Mouse (Mus musculus) CD8-positive naive resting alpha-beta T cell, adult 2 months (primary cell): ENCODE results near the gene Pde1c.
"Not testable (repeated sequence)": the region's sequence is repeated elsewhere in the genome, so short reads cannot be mapped to it uniquely, and the experiment has no call there.

Experiments used
- DNase-seq, 2 experiments: peaks; one replicate each; pipeline ENCODE4 v3.0.0; 2022; ENCODE audit warnings: low read depth in 2 of 2, low spot score in 2 of 2

Gene Pde1c

DNA sequence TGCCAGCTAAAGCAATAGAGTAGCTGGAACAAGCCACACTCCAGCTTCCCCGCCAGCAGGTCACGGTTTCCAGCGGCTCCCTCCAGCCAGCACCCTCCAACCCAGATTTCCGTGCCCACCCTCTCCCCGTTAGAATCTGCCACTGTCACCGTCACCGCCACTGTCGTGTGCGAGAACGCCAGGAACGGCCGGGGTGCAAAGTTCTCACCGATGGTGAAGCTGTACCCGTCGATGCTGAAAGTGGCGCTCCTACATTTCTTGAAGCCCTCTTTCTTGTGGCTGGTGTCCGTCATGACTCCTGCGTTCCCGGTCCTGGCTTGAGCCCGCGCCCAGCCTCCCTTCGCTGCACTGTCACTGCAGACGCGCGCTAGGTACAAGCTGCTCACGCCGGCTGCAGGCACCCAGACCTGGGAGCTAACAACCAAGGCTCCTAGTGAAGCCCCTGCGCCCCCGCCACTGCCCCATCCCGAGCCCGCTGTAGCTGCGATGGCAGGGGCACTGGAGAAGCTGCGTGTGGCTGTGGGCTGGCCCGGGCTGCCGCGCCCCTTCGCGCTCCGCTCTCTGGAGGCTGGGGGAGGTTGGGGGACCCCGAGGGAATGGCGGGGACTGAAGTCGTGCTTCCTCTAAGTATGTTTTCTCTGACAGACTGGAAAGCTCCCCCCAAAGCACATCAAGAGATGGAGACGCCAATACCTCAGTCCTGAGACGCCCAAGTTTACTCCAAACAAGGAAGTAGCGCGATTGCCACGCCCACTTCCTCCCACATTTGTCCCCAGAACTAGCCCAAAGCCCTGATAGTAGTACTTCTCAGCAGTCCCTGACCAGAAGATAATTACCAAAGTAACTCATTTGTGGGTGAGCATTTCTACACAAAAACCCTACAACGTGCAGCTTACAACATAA, at the start of gene Pde1c:
Pde1c (minus strand) TSS at position 634 of the 903 bp plus-strand sequence.
- DNase-seq = no peak

DNA sequence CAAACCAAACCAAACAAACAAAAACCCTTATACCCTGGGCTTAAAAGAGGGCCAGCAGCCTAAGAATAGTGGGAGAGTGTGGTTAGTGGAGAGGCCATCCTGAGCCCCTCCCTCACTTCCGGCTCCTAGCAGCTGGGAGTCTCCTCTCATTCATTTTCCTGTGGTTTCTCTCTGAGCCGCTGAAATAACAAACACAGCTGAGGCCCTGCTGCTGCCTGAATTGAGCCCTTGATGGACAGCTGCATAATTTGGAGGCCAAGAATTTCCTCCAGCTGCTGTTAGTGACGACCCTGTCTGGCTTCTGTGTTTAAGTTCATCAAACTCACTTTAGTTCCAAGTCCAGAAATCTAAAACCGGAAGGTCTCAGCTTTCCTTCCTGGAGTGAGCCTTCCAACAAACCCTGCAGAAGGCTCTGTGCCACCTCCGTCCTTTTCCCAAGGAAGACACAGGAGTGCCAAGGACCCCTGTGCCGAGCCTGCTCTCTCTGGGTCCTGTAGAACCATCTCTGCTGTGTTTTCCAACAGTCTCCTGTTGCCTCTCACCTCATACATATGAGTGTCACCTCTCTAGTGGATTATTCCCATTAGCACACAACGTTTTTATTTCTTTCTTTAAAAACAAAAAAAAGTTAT, 48.2 kb upstream of the Pde1c start:
- DNase-seq = no peak

DNA sequence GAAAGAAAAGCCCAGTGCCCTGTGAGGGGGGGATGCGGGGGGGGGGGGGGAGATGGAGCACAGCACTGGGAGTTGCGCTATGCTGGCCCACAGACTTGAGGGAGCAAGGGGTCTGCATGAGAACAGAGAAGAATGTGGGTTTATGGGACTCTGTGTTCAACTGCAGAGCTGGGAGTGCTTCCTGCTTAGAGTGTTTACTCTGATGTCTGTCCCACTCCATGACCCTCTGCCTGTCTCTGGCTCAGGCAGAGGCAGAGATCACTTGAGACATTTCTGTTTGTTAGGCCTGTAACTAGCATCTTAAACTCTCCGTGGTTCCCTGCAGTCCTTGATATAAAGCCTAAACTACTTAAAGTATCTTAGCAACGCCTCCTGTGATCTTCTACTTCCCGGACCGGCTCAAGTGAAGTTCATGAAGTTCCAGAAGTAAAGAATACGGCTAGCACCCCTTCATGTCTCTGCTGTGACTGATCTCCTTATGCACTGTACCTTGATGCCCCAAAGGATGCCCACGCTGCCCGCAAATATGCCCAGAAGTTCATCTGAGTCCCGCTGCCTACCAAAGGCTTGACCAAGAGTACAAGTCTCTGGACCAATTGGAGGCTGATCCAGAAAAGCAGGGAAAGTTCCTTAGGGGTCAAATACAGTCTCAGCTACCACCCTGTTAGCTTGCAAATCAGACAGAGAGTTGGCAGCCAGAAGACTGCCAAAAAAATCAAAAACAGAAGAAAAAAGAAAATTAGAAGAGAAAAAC, 47.5 kb upstream of the Pde1c start:
- DNase-seq = no peak

DNA sequence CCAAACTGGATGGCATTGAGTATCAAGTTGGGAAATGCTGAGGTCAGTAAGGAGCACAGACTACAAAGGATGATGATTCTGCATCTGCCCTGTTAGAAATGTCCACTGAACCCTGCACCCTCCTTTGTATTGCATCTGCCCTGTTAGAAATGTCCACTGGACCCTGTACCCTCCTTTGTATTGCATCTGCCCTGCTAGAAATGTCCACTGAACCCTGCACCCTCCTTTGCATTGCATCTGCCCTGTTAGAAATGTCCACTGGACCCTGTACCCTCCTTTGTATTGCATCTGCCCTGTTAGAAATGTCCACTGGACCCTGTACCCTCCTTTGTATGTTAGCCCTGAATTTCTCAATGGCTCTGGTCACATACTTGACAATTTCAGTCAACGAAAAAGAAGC, 40.6 kb upstream of the Pde1c start:
- DNase-seq = not testable (repeated sequence)

DNA sequence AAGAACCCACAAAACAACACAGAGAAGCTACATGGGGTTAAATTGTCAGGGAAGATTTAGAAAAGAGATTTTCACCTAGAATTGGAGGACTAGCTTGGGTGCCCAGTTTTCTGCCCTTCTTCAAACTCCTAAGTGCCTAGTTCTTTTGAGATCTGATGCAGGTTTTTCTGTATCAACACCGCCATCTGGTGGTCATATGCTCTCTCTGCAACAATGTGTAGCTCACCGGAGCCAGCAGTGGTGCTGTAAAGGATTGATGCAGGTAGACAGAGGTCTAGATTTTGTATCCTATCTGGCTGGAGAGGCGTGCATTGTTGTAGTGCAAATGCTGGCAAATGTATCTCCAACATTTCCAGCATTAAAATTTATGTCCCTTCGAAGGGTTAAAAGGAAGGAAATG, 39.4 kb upstream of the Pde1c start:
- peak; percentile 27 to 42 for DNase-seq

DNA sequence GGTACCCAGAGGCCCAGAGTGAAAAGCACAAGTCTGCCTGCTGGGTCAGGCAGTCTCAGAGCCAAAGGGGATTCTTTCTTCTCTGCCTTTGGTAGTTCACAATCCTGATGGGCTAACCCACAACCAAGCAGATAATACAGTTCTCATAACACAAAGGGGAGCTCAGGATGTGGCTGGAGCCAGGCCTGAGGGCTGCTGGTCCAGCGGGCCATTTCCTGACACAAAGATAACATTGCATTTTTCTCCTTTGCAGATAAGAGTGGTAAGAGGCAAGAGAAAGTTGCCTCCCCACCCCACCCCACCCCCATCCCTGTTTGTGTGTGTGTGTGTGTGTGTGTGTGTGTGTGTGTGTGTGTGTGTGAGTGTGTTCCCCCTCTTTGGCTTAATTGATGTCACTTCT, 10.7 kb upstream of the Pde1c start:
- DNase-seq = no peak

DNA sequence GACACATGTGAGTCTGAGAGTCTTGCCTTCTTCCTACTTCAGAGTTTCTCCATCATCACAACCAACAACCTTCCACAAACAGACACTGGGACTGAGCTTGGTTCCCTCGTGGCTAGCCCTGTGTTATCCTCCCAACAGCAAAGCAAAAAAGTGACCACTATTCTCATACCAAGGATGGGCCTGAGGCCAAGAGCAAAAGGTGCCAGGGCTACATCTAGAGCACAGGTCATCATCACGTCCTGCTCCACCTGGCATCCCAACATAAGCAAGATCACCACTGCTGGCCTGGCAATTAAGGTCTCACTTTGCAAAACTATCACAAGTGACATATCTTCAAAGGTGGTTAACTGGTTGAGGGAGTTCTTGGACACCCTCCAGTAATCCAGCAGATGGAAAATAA, 8.0 kb downstream of the Pde1c start:
- DNase-seq = no peak

DNA sequence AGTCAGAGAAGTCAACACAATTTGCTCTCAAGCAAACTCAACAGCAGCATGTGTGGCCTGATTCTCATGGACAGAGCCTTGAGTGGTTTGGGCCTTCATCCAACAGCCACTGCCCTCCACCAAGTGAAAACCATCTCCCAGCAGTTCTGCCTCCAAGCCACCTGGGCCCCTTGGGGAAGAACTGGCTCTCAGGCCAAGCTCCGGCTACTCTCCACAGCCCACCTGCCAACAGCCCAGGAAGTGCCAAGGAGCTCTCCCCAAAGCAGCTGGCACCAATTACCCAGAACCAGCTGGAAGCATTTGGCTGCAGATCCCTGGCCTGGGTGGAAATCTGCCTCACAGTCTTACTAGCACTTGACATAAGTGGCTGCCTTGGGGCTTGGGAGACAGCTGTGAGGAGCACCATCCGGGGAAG, 8.4 kb downstream of the Pde1c start:
- no peak for DNase-seq

DNA sequence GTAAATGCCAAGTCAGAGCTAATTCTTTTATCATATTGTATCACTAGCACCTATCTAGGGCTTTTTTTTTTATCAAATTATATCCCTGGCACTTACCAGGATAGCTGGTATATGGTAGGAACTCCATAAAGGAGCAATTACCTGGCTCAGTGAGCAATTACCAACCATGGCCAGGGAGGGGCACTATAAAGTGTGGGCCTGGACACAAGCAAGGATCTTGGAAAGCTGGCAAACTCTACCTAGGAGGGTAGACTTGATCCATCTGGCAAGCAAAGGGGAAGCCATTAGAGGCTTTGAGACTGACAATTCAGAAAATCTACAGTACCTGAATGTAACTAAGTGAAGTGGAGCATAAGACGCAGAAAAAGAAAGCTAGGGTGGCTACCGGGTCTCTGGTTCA, 10.2 kb downstream of the Pde1c start:
- no peak for DNase-seq

DNA sequence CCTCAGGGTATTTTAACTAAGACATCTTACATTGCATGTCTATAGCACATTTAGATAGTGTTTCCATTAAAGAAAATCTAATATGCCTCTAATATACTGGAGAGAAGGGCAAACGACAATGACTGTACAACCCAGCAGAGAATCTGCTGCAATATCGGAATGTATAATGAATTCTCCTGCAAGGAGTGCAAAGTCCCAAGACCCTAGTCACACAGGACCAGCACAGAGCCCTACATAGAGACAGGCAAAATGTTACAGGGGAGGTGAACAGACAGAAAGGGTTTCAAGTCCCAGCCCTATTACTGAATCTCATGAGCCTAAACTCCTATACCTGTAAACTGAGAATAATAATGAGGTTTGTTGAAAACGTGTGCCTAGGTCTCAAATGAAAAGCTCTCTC, 13.1 kb downstream of the Pde1c start:
- no peak for DNase-seq

DNA sequence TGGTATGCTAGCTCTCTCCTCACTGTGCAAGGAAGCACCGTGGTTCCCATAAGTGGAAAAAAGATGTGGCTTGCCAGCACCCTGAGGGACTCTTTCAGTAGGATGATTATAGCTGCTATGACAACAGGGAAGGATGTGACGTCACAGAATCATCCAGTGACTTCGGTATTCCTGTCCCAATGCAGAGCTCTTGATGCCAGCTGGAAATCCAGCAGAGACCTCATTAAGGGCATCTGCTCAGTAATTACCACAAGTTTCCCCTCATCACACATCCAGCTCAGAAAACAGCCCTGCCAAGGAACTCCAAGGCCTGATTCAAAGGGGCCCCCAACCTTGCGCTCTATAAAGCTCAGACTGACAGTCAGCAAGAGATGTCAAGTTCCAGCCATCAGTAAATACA, 13.5 kb downstream of the Pde1c start:
- DNase-seq = no peak

DNA sequence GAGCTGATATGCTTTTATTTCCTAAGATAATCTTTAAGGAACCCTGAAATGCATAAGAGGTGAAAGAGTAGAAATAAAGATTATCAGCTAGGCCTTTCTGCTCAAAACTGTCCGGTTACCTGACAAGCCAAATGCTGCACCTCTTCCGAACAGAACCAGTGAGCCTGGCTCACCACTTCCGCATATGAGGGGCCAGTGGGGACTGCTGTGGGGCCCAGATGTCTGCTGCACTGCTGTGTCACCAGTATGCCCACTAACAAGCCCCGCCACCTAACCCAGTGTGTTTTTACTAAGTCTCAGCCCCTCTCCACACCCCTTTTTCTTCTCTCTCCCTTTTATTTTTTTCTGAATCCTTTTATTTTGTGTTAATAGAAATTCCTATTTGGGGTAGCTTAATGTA, 17.9 kb downstream of the Pde1c start:
- DNase-seq = no peak

DNA sequence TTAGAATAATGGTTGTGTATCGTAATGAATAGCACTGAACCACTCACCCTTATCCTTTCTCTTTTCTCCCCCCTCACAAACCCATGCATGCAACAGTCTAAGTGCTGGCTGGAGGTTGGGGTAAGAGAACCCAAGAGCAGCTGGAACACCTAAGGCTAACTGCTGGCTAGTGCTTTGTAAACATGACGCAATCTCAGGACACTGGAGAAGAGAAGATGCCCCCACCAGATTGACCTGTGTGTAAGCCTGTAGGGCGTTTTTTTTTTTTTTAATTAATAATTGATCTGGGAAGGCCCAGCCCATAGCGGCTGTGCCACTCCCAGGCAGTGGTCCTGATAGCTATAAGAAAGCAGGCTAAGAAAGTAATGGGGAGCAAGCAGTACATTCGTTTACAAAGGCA, 28.7 kb downstream of the Pde1c start:
- no peak for DNase-seq

DNA sequence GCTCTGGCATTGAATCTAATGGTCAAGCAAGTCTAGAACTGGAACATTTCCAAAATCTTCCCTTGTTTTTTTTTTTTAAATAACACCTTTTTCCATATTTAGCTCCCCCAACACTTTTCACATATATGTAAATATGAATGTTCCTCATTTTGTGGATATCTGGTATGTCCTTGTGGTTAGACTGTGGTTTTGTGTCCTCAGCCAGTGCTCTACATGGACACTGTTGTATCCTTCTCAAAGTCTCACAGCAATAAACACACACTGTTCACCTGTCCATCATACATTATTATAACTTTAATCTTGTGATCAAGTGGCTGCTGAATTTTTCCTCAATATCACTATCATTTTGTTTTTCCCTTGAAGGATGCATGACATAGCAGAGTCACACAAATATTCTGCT, 34.2 kb downstream of the Pde1c start:
- no peak for DNase-seq

DNA sequence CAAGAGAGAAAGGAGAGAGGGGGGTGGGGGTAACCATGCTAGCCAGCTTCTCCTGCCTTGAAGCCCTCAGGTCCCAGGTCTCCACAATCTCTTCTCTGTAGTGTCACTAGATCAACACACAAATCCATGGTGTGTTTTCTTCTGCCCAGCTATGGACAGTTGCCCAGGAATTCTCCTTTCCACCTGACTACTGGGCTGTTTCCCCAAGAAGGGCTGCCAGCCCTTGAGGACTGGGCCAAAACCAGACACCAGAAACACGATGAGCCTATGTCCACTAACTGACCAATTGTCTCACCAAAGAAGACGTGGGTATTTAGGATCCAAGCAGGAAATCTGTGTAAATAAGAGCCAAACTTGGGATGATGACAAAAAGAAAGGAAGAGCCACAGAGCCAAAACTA, 36.6 kb downstream of the Pde1c start:
- no peak for DNase-seq

DNA sequence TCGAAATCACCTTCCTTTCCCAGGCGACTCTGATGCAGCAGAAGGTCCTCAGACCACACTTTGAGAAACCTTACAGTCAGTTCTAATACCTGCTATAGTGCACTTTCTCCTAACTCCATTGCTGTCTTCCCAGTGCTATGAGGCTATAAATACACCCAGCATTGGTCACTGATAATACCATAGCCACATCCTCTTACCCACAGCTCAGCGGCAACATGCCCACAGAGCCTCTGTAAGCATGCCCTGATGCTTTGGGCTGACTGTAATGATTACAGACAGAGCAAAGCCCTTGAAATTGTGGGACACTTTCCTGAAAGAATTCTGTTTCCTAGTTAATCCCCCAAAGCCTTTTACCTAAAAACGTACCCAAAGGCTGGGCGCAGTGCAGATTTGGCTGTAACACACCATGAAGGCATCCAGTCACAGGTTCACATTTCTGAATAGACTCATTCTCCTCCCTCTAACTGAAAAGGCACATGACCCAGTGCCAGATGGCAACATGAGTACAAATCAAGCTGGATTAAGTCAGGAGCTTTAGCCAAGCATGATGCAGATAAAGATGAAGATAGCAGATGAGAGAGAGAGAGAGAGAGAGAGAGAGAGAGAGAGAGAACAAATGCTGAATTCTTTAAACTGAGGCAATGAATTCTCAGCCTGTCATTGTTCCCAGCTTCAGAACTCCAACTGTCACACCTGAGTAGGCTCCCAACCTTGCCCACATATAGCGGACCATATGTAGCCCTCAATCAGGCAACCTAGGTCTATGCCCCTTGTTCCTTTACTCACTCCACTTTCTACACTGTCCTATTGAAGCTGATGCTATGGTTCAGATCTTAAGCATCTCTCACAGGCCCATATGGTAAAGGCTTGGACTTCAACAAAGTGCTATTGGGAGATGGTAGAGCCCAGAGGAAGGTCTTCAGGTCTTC, 44.7 kb downstream of the Pde1c start:
- no peak for DNase-seq

DNA sequence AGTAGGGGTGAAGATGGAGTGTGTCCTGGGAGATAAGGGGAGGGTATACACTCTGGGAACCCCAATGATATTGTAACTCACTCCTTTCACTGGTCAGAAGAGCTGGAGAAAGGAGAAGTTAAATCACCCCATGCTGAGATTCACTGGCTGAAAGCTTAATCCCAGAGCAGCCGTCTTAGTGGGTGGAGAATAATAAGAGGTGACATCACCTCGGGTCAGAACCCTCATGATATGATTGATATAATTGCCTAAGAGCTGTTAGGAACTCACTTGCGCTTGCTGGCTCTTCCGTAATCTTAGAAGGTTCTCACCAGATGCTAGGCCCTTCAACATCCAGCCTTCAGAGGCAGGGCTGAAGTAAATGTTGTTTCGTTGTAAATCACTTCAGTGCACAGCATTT, 79.7 kb downstream of the Pde1c start:
- no peak for DNase-seq

DNA sequence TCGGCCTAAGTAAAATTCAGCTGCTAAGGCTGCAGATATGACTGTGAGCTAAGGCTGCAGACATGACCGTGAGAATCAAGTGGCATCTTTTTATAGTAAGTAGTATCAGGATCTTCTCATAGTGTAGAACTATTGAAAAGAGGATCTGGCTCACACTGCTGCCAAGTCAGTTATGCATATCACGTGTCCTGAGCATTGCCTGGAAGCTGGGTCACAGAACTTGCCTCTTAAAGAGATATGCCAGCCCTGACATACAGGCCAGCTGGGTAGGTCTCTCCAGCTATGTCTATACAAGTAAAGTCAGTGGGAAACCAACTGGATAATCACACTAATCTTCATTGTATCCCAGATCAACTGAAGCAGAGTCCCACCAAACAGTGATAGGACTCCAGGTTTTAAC, 83.8 kb downstream of the Pde1c start:
- DNase-seq = no peak

DNA sequence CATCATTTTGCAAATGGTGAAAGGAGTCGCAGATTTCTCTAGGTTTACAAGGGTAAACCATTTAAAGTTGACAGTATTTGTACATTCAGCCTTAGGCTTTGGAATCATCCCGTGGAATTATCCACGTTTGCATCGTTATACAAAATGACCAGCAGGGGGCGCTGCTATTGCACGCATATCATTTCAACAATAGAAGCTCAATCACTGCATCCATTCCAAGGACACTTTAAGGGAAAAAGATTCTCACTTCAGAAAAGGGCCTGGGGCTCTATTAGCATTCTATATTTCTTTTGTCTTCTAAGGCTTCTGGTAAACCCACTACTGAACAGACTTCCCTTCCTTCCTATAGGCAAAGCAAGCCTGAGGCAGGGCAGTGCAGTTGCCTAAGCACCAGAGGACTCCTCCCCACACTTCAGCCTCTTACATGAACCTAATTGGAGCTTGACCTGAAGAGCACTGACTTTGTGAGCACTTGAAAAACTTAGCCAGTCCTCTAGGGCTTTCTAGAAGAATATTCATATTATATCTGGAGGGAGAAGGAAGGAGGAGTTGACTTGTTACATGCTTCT, 87.9 kb downstream of the Pde1c start:
- no peak for DNase-seq

DNA sequence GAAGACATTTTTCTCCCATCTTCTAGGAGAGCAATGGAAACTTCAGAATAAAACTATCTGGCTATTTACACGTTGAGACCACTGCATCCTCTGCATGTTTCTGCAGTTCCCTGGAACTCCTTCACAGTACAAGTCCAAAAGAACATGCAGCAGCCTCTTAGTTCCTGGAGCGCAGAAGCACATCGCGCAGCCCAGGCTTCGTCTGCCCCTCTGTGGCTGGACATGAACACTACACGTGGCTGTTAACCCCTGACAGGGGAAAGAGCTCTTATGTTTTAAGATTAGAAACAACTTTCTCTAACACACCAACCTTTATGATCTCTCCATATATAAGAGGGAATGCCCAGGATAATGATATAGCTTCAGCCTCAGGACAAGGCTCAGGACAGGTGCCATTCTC, 92.3 kb downstream of the Pde1c start:
- DNase-seq = no peak

DNA sequence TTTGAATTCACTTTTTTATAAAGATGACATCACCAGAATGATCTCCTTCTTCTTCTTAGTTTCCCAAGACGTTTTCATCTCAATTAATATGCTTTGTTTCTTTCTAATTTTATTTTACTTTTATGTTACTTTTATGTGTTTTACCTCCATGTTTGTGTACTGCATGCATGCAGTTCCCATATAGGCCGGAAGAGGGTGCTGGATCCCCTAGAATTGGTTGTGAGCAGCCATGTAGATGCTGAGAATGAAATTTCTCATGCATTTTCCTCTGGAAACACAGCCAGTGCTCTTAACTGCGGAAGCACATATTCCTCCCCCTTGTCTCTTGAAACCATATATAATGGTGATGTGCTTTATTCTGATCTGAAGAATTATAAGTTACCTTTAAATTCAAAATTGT, 110.8 kb downstream of the Pde1c start:
- DNase-seq = no peak
